Mouse (Mus musculus): ENCODE data around the gene Arsg.

DNA sequence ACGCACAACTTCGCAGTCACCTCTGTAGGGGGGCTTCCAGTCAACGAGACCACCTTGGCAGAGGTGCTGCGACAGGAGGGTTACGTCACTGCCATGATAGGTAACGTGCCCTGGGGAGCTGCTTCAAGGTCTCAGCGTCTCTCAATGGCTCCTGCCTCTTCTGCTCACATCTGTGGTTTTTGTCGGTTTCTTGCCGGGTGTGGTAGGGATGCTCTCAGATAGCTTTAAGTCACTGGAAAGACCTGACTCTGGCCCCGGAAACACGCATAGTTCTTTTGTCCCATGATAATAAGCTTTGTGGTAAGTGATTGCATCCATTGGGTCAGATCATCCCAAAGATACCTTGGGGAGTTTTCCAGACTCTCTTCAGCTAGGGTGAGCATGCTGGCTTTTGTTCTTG is 44.2 kb downstream of the Arsg start:
- TF ChIP-seq POLR2A (IDR thresholded peaks at IDR 0.05; ENCODE audit: insufficient read depth, low read depth, low read length) (no peak), CTCF (IDR thresholded peaks at IDR 0.05; ENCODE audit: insufficient read depth, low read depth, low read length) (no peak)
